Mouse (Mus musculus): ENCODE results near the gene Sbsn.

GRCm38 (mm10) chr7:30776104-30776503, 24.8 kb downstream of the Sbsn start:
- TF ChIP-seq CTCF (IDR thresholded peaks at IDR 0.05; ENCODE audit: low read depth, low read length) (no peak), GATA1 (IDR thresholded peaks at IDR 0.05; ENCODE audit: borderline replicate concordance, low read length) (no peak), TAL1 (conservative IDR thresholded peaks at IDR 0.05; ENCODE audit: low read depth, low read length) (no peak), POLR2AphosphoS5 (IDR thresholded peaks at IDR 0.05; ENCODE audit: insufficient replicate concordance, low read depth, low read length) (no peak)

Measured in G1E (cell line).